Mouse (Mus musculus): ENCODE data around the gene Usp50.

The Usp50 gene

GRCm38 (mm10) chr2:126740314-126740713, 43.0 kb downstream of the Usp50 start:
- no peak for DNase-seq

GRCm38 (mm10) chr2:126735339-126736073, 47.8 kb downstream of the Usp50 start:
- no peak for DNase-seq

DNA sequence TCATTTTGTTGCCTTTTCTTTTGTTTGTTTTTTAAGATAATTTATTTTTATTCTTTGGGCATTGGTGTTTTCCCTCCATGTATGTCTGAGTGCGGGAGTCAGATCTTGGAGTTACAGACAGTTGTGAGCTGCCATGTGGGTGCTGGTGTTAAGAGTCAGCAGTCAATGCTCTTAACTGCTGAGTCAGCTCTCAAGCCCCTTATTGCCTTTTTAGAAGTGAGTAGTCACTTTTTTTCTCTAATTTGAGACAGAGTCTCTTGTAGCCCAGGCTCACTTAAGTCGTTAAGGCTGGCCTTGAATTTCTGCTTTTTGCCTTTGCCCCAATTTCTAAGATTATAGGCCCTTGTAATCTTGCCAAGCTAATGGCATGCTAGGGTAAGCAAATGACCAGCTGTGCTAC, 52.8 kb downstream of the Usp50 start:
- DNase-seq = no peak

GRCm38 (mm10) chr2:126729207-126729606, 54.1 kb downstream of the Usp50 start:
- no peak for DNase-seq

DNA sequence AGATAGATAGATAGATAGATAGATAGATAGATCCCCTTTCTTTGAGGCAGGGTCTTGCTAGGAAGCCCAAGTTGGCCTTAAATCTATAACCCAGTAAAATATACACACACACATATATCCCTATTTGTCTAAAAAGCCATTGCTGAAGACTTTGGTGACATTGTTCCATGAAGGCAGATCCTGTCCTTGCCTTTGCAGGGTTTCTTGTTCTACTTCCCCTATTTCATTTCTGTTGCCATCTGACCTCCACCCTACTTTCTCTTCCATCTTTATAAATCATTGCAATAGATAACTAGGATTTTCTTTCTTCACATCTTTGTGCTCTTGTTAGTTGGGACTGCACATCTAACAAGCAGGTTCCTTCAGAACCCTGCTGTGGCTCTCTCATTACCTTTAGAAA, 70.3 kb downstream of the Usp50 start:
- DNase-seq = no peak

- DNase-seq = no peak
These were observed 70.7 kb downstream of the Usp50 start for GRCm38 (mm10) chr2:126712526-126712925.

DNA sequence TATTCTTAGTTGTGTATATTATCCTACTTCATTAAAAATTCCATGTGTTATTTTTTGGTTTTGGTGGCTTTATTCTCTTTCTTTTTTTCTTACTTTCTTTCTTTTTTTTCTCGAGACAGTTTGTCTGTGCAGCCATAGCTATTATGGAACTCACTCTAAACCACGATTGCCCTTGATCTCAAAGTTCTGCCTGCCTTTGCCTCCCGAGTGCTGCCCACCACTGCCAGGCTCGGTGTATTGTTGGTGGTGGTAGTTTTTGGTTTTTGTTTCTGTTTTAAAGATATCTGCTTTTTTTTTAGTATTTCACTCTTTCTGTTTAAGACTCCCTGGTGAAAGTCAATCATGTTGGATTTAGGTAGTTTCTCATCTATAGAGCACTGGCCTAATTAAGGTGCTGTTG, 74.9 kb downstream of the Usp50 start:
- DNase-seq = no peak

DNA sequence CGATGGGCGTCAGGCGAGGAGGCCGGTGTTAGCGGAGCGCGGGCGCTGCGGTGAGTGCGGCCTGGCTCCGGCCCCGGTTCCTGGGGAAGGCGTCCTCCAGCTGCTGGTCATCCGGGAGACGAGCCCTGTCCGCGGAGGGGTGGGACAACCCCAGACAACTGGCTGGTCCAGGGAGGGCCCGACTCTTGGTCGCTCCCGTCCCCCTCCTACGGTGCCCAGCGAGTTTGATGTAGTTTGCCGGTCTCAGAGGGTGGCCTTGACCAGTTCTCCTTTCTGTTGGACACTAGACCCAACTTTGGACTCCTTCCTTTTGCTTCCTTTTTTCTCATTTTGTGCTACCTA, 75.9 kb downstream of the Usp50 start:
- no peak for DNase-seq

GRCm38 (mm10) chr2:126706759-126707437, 76.4 kb downstream of the Usp50 start, which contains the start of gene Usp8:
Gene Usp8 (plus strand): TSS chr2:126707328.
- peak; percentile 96 for DNase-seq

DNA sequence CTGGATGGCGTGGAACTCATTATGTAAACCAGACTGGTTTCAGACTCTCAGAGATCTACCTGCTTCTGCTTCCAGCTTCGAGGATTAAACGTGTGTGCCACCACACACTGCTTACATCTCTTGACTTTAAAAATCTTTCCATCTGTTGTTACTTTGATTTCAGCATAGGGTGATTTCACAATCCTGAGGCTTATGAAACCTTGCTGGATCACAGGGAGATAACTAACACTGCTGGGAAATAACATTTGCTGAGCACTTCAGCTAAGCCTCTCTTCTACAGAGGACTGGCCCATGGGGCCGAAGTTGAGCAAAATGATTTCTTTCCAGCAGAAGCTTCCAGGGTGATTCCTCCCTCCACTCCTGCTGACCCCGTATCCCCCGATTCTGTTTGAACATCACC, 88.0 kb downstream of the Usp50 start:
- DNase-seq = no peak

GRCm38 (mm10) chr2:126691290-126691689, 92.0 kb downstream of the Usp50 start:
- DNase-seq = no peak

DNA sequence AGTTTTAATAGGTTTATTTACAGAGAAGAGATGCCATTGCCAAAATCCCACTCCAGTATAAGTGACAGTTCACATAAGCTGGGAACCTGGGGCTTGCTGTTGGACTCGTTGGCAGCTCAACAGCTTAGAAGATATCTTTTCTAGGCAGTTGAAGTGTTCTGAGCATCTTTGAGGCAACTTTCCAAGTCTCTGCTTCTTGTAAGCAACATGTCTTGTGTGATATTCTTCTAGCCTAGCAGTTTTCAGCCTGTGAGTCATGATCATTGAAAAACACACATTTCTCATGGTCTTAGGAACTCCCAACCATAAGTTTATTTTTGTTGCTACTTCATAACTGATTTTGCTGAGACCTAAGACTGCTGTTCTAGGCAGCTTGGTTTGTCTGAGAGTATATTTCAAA, 100.3 kb downstream of the Usp50 start:
- no peak for DNase-seq

DNA sequence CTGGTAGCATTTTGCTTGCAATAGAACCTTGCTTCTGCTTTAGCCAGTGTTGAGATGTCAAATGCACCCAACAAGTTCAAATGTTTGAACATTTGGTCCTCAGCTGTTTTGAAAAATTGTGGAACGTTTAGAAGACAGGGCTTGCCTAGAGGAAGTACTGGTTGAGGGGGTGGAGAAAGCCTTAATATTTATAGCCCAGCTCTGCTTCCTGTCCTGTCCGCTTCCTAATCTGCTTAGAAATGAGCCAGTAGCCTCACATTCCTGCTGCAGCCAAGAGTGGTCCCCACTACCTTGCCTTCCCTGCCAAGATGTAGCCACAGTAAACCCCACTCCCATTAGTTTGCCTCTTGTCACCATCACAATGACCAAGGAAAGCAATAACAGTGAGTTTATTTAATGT, 100.9 kb downstream of the Usp50 start:
- DNase-seq = no peak

DNA sequence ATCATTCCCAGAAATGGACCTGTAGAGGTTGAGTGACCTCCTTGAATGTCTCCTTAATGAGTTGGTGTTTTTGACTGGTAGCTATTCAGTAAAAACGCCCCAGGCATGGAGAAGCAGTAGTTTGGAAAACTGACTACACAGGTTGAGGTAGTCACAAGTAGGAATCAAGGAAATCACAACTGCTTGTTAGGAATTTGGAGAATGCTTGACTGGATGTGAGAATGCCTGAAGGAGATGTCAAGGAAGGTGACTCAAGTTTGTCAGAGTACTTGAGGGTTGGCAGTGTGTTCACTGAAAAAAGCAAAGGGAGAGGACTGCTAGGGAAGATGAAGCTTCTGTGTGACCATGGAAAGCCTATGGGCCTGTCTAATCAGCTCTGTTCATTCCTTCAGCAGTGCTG, 105.9 kb downstream of the Usp50 start:
- DNase-seq = no peak

DNA sequence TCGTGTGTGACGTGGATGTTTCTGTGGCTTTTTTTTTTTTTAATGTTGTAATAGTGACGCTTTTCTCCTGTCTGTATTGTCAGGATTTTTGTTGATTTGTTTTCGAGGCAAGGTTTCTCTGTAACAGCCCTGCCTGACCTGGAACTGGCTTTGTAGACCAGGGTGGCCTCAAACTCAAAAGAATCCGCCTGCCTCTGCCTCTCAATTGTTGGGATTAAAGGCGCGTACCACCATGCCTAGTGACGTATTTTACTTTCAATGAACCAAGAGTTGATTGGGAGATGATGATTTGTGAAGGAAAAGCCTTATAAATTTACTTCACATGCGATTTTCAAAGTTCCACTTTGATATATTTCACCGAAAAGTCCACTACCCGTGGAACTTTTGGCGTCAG, 107.2 kb downstream of the Usp50 start, which contains the start of gene Gabpb1:
Gene Gabpb1, minus strand, starts transcription at position 216 of the 394 bp plus-strand sequence.
- DNase-seq = no peak

DNA sequence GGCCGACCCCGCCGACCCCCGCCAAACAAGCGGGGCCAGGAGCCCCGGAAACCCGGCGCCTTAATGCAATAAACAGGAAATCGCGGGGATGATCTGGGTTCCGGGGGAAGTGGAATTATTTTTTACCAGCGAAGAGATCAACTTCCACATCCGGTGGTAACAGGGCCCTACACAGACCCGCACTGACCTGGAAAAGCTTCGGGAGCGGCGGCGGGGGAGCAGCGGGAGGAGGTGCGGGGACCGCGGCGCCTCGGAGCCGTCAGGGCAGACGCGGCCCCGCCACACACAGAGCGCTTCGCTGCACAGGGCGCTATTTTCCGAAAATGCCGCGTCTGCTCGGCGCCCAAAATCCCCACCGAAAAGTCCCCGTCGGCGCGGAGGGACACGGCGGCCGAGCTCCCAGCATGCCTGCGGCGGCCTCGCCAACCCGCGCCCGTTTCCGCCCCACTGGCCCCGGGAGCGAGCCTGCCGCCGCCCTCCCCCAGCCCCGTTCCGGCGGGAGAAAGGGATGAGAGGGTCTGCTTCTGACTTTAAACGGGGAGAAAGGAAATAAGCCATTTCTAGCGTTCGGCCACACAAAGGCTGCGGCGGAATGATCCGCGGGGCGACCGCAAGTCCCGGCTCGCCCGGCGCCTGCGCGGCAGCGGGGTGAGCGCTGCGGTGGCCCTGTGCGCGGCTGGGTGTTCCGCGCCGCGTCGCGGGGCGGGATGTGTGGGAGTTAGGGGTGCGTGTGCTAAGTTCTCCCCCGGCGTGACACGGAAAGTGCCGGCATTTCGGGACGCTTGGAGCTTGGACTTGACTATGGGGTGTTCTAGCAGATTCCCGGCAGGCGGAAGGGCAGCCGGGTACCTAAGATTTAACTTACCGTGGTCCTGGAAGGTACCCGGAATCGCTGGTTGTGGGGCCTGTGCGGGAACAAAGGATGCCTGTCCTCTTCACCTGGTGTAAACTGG, 107.8 kb downstream of the Usp50 start:
- peak; percentile 84 for DNase-seq

- peak; percentile 28 for DNase-seq
These were observed 108.7 kb downstream of the Usp50 start for GRCm38 (mm10) chr2:126674441-126675168.

DNA sequence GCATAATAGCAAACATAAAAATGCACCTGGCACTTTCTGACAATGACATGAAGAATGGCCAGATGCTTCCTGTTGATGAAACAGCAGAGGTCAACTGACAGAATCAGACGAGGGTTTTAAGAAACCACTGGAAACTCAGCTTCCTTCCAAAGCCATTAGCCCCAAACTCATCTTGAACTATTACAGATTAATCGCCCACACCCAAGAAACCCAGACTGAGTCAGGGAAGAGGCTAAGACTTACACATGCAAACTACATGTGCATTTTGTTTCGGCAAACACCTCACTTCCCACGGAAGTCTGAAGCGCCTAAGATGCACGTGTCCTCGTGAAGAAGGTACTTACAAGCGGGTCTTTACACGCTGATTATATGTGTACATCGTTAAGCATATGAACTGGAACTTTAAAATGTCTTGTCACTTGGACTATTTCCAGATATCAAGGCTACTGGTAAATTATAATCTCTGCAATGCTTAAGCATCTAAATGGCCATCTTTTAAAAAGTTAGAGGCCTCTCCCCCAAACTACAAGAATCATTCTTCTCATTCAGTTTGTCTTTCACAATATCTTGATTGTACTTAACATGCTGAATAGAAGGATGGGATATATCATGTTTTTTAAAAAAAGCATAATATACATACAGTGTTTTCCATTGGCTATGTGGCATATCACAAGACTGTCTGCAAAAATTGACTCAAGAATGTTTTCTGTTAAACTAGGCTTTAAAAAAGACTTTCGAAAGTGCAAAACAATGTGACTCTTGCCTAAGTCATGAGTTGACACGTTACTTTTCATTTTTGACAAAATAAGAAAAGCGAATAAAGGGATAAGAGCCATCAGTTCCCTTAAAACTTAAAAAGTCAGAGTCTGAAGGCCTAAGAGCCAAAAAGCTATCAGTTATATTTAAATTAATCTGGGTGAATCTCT, 109.7 kb downstream of the Usp50 start:
- DNase-seq = no peak

DNA sequence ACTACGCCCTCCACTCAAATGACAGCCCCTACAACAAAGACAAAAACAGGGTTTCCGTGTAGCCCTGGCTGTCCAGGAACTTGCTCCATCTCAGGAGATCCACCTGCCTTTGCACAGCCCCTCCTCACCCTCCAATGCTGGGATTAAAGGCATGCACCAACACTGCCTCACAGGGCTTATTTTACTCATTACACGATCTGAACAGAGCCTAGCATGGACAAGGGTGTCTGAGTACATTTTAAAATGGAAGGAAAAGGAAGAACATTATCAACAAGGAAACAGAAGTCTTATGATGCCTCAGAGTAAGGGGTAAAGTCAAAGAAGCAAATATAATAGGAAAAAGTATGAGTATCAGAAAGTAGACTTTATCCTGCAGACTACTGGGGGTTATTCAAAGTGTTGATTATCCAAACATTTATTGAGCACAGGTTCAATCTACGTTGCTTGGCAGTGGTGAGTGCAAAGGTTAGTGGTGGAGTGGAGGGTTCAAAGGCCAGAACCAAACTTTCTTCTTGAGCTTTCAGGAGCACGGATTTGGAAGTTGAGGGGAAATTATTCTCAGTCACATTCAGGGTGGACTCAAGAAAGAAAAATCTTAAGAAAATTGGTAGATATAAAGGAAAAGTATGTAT, 114.5 kb downstream of the Usp50 start:
- DNase-seq = no peak

- no peak for DNase-seq
These were observed 117.3 kb downstream of the Usp50 start for GRCm38 (mm10) chr2:126665984-126666383.

DNA sequence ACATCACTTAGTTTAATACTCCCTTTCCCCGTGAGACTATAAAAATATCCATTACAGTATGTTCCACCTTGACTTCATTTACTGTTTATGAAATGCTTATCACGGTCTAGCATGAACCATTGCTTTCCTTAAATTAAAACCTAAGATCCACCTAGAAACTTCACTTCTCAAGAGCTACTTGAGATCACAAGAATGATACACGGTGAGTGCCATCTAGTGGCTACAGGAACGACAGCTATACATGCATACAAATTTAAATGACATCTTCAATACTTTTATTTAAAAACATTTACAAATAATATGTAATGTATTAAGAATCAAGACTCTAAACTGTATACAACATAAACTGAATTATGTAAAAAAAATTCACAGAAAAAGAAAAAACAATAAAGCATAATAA, 119.8 kb downstream of the Usp50 start:
- peak; percentile 6 for DNase-seq
